In genomic region chr6:6121904-6122303, GRCm38 (mm10) we compare ENCODE assay signal across 24 mouse cellular contexts.
A peak's percentile ranks its signal among the peaks of the same experiment; 100 is the strongest.
DNase-seq lines count a peak whose midpoint lies in the region; ATAC-seq and TF ChIP-seq lines count a peak whose summit lies in the region.
"Had no signal": no experiment of that assay in that cellular context is flagged by ENCODE, and none has a peak within 500 bp of the region (broad histone marks: within the 10 kb centered on the region; RNA-seq: fewer than 3 reads in every experiment).

No protein-coding gene starts in this region.

- H3K27me3 ChIP-seq in forebrain, embryonic 10.5 days (ENCODE audit: poor library complexity, severe bottlenecking) = no peaks in the 10 kb centered on the region
- no peaks in the 10 kb centered on the region for H3K27me3 ChIP-seq in forebrain, embryonic 15.5 days
- H3K27me3 ChIP-seq in CH12.LX (replicated peaks) = no peaks in the 10 kb centered on the region
- H3K27me3 ChIP-seq: embryonic facial prominence, embryonic 13.5 days; embryonic facial prominence, embryonic 15.5 days; forebrain, embryonic 13.5 days; Patski had no signal

- dilution Hi-C loops in CH12.LX (cut with MboI; ENCODE audit: extremely low pct_ligation_motif_present, extremely low pct_unique_long_range_greater_than_20kb, low sequenced_read_pairs) = no loop called here

- no peak overlapping the region for H3K9ac ChIP-seq in forebrain, embryonic 15.5 days (replicated peaks)
- H3K9ac ChIP-seq in CH12.LX (ENCODE audit: insufficient read depth, low read depth) = no peak overlapping the region
- H3K9ac ChIP-seq: embryonic facial prominence, embryonic 13.5 days; embryonic facial prominence, embryonic 15.5 days; forebrain, embryonic 13.5 days had no signal

- H3K4me2 ChIP-seq in forebrain, embryonic 15.5 days (replicated peaks) = no peak overlapping the region
- H3K4me2 ChIP-seq in CH12.LX (ENCODE audit: insufficient read depth, low read depth, poor library complexity, severe bottlenecking) = no peak overlapping the region
- H3K4me2 ChIP-seq: embryonic facial prominence, embryonic 13.5 days; embryonic facial prominence, embryonic 15.5 days; forebrain, embryonic 13.5 days had no signal

- no peak overlapping the region for H3K4me3 ChIP-seq in forebrain, embryonic 10.5 days
- H3K4me3 ChIP-seq in forebrain, embryonic 15.5 days = no peak overlapping the region
- no peak overlapping the region for H3K4me3 ChIP-seq in CH12.LX (replicated peaks in 1 of 3; ENCODE audit: low read depth in 2 of 3, low read length in 2 of 3, poor library complexity in 1 of 3)
- no peak overlapping the region for H3K4me3 ChIP-seq in macrophage (ENCODE audit: inconsistent target)
- H3K4me3 ChIP-seq: embryonic facial prominence, embryonic 13.5 days; embryonic facial prominence, embryonic 15.5 days; erythroblast, embryonic 14.5 days; forebrain, embryonic 13.5 days had no signal

- H3K4me1 ChIP-seq in forebrain, embryonic 10.5 days = no peaks in the 10 kb centered on the region
- H3K4me1 ChIP-seq in forebrain, embryonic 15.5 days = no peaks in the 10 kb centered on the region
- peaks cover 0 to 3% of the 10 kb centered on the region in 2 experiments; a peak in 1 of 4 replicates for H3K4me1 ChIP-seq in CH12.LX (ENCODE audit: control insufficient read depth in 1 of 2, insufficient read depth in 2 of 2)
- H3K4me1 ChIP-seq: embryonic facial prominence, embryonic 13.5 days; embryonic facial prominence, embryonic 15.5 days; forebrain, embryonic 13.5 days had no signal

- H3K9me3 ChIP-seq in forebrain, embryonic 10.5 days = no peaks in the 10 kb centered on the region
- no peaks in the 10 kb centered on the region for H3K9me3 ChIP-seq in forebrain, embryonic 15.5 days
- H3K9me3 ChIP-seq in CH12.LX (replicated peaks; ENCODE audit: low read length) = no peaks in the 10 kb centered on the region
- H3K9me3 ChIP-seq: embryonic facial prominence, embryonic 13.5 days; embryonic facial prominence, embryonic 15.5 days; forebrain, embryonic 13.5 days; G1E had no signal

- WGBS in forebrain, embryonic 10.5 days = 87% methylated on average over 5 of the region's 5 CpGs
- 94% methylated on average over 5 of the region's 5 CpGs for WGBS in forebrain, embryonic 15.5 days
- WGBS in macrophage (ENCODE audit: missing documents) = 97% methylated on average over 5 of the region's 5 CpGs

- peaks cover 14% of the 10 kb centered on the region for H3K36me3 ChIP-seq in forebrain, embryonic 10.5 days (replicated peaks)
- no peaks in the 10 kb centered on the region for H3K36me3 ChIP-seq in forebrain, embryonic 15.5 days
- no peaks in the 10 kb centered on the region for H3K36me3 ChIP-seq in CH12.LX (replicated peaks in 1 of 2; ENCODE audit: control insufficient read depth in 1 of 2, insufficient read depth in 1 of 2, low read length in 1 of 2)
- H3K36me3 ChIP-seq in macrophage (ENCODE audit: inconsistent target) = no peaks in the 10 kb centered on the region
- H3K36me3 ChIP-seq: embryonic facial prominence, embryonic 13.5 days; embryonic facial prominence, embryonic 15.5 days had no signal

- no peak for TF ChIP-seq RAD21 in CH12.LX (IDR thresholded peaks at IDR 0.05; ENCODE audit: low read depth, low read length)

- no peak for TF ChIP-seq POLR2A in CH12.LX (IDR thresholded peaks at IDR 0.05; ENCODE audit: low read depth, low read length)

- ATAC-seq in forebrain, embryonic 15.5 days (replicated peaks) = no peak
- ATAC-seq: activated CD4-positive, CD25-positive, alpha-beta regulatory T cell, adult 4 months; CD4-positive, CD25-positive, alpha-beta regulatory T cell, adult 4 months; forebrain, embryonic 13.5 days; forebrain, embryonic 16.5 days; Patski had no signal

- peak; percentile 11 for DNase-seq in forebrain, embryonic 10.5 days (ENCODE audit: extremely low spot score, low spot score)
- DNase-seq in CH12.LX (ENCODE audit: extremely low read depth) = no peak
- no peak for DNase-seq in urinary bladder, adult 2 months (ENCODE audit: low spot score)
- DNase-seq: adrenal gland, adult 8-10 months; adrenal gland, postnatal 14 days; adrenal gland, postnatal 36 days; B cell, adult 2 months; cerebellum, adult 11-12 months; cerebellum, adult 2 months; cerebellum, adult 9-10 months; cerebellum, postnatal 14 days; cerebellum, postnatal 36 days; embryo, embryonic 11 days had no signal

- TF ChIP-seq CTCF in CH12.LX (conservative IDR thresholded peaks at IDR 0.05 in 1 of 2, IDR thresholded peaks at IDR 0.05 in 1 of 2; ENCODE audit: low read depth in 2 of 2, low read length in 2 of 2) = no peak

- no peak overlapping the region for H3K27ac ChIP-seq in forebrain, embryonic 10.5 days
- no peak overlapping the region for H3K27ac ChIP-seq in forebrain, embryonic 15.5 days (replicated peaks)
- H3K27ac ChIP-seq in CH12.LX (ENCODE audit: insufficient read depth, low read depth) (no peak overlapping the region), macrophage (peak overlapping the region; percentile 95)
- H3K27ac ChIP-seq: embryonic facial prominence, embryonic 13.5 days; embryonic facial prominence, embryonic 15.5 days; forebrain, embryonic 13.5 days had no signal

- in situ Hi-C loops in CH12.LX (cut with MboI; ENCODE audit: low pct_ligation_motif_present, low pct_unique_long_range_greater_than_20kb, low sequenced_read_pairs) = loop anchor here (25.0 kb wide), 1 partner anchor 765 kb away; the partner anchor contains the start of gene Dlx5

- H3K79me2 ChIP-seq in CH12.LX (replicated peaks; ENCODE audit: control insufficient read depth, extremely low read depth, insufficient read depth, poor library complexity, severe bottlenecking) (no peaks in the 10 kb centered on the region), macrophage (ENCODE audit: inconsistent target) (no peaks in the 10 kb centered on the region)

- no peak for TF ChIP-seq EP300 in CH12.LX (IDR thresholded peaks at IDR 0.05; ENCODE audit: low read length)

TF ChIP-seq in CH12.LX, 34 proteins besides CTCF, POLR2A, EP300 and RAD21:
- peak; percentile 63 for TF ChIP-seq MAFK (IDR thresholded peaks at IDR 0.05; ENCODE audit: insufficient replicate concordance, low read length)
- TF ChIP-seq MEF2A (IDR thresholded peaks at IDR 0.05; ENCODE audit: borderline replicate concordance, low read depth, low read length) = no peak
